Mouse (Mus musculus) forebrain, embryonic 13.5 days (tissue): ENCODE results near the gene Gpr45. TPM values are rescaled to one million over a fixed set of nuclear protein-coding genes. Genes with fewer than 3 reads are reported as not detected.

Source experiments
- ATAC-seq: fragments of 200-750 bp; cut with Nextera tagmentation; 2 replicates; pipeline ENCODE4 v1.8.0; 2017
- H3K27ac ChIP-seq: fragments of 300-500 bp; sonication (generic); 2 replicates; pipeline ENCODE4 v1.5.1; 2015; ENCODE audit warnings: inconsistent platforms, mild to moderate bottlenecking, moderate library complexity
- H3K27me3 ChIP-seq: fragments of 300-500 bp; sonication (generic); 2 replicates; pipeline ENCODE4 v1.6.1; 2015; ENCODE audit warnings: mild to moderate bottlenecking, inconsistent platforms
- H3K36me3 ChIP-seq: fragments of 300-500 bp; sonication (generic); 2 replicates; pipeline ENCODE4 v1.6.1; 2015; ENCODE audit warnings: mild to moderate bottlenecking, inconsistent platforms; ENCODE audit not compliant: poor library complexity, severe bottlenecking
- H3K4me1 ChIP-seq: fragments of 300-500 bp; sonication (generic); 2 replicates; pipeline ENCODE4 v1.6.1; 2015; ENCODE audit warnings: inconsistent platforms
- H3K4me2 ChIP-seq: fragments of 300-500 bp; sonication (generic); 2 replicates; pipeline ENCODE4 v1.6.1; 2015; ENCODE audit warnings: inconsistent platforms, mild to moderate bottlenecking, moderate library complexity
- H3K4me3 ChIP-seq: fragments of 300-500 bp; sonication (generic); 2 replicates; pipeline ENCODE4 v1.5.1; 2015; ENCODE audit warnings: mild to moderate bottlenecking, inconsistent platforms
- H3K9ac ChIP-seq: fragments of 300-500 bp; sonication (generic); 2 replicates; pipeline ENCODE4 v1.6.1; 2015; ENCODE audit warnings: mild to moderate bottlenecking, inconsistent platforms
- H3K9me3 ChIP-seq: fragments of 300-500 bp; sonication (generic); replicated peaks from 2 replicates; pipeline ENCODE4 v1.6.1; 2016; ENCODE audit warnings: inconsistent platforms
- WGBS: fragments of 180-500 bp; shearing (Covaris S2); methylation state at CpG from one replicate; pipeline ENCODE4 v1.1.7; 2015; 5-methylcytosine and 5-hydroxymethylcytosine counted together
- polyA plus RNA-seq: library from polyadenylated mRNA; unstranded; fragments of >200 nt; fragmentation: Nextera tagmentation; extraction: Ambion mirVana; gene quantifications from 2 replicates; pipeline ENCODE4 v1.2.1, GENCODE M21; 2015

Gene Gpr45
- polyA plus RNA-seq: 28.7 and 30.2 TPM in 2 replicates

DNA sequence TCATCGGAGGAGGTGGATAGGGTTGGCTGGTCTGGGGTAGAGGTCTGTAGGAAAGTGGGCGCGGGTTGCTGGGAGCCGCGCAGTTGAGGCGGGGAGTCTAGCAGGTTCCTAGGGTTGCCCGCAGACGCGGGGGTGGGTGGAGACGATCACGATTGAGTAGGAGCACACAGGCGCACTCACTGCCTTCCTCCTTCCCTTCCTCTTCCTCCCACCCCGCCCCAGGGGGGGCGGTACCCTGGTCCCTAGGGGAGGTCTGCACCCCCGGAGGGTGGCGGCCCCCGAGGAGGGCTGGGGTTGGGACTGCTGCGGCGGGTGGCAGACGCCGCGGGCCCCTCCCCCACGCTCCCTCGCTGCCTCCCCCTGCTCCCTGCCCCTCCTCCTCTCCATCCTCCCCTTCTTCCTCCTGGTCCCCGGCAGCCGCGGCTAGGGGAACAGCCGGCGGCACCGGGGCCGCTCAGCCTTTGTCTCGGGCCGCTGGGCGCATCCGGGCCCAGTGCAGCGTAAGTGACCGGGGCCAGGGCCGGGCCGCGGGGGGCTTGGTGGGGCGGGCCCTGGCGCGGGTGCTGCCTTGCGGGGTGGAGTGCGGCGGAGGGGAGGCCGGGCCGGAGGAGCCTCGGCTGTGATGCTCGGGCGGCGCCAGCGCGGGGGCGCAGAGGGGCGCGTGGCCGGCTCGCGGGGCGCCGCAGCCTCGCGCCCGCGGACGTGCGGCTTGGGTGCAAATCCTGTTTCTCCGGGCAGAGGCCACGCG, at the start of gene Gpr45:
Gene Gpr45, plus strand, starts transcription at position 139 of the 748 bp plus-strand sequence.
- H3K4me1 ChIP-seq: peaks cover 13% of the 10 kb centered on the region
- H3K9me3 ChIP-seq: no peaks in the 10 kb centered on the region
- peak; percentile 92 for ATAC-seq
- H3K4me3 ChIP-seq: peak within 1 kb of the TSS; percentile 87
- peak within 1 kb of the TSS; percentile 77 for H3K4me2 ChIP-seq
- peak within 1 kb of the TSS; percentile 92 for H3K27ac ChIP-seq
- WGBS: under 1% methylated on average over 57 of the region's 71 CpGs
- H3K27me3 ChIP-seq: no peaks in the 10 kb centered on the region
- no peaks in the 10 kb centered on the region for H3K36me3 ChIP-seq
- H3K9ac ChIP-seq: peak within 1 kb of the TSS; percentile 98

DNA sequence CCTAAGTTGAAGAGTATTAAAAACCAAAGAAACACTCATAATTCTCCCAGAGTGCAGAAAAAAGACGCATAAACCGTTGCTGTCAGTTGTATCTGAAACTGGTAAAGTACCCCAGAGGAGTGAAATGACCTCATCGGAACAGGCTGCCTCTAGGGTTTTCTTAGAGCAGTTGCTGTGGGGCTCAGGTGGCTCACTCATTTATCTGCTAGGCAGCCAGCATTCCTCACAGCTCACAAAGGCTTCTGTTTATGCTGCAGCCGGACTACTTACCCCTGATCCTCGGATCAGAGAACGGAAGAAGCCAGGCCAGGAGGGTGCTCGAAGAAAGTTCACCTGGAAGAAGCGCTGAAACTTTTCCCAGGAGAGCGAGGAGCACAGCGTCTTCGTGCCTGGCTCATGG, 47.5 kb upstream of the Gpr45 start:
- Histone ChIP-seq H3K27me3 (no peaks in the 10 kb centered on the region), H3K9me3 (no peaks in the 10 kb centered on the region), H3K4me1 (no peaks in the 10 kb centered on the region), H3K4me2 (no peak overlapping the region), H3K36me3 (peaks cover 38% of the 10 kb centered on the region), H3K4me3 (no peak overlapping the region), H3K9ac (no peak overlapping the region), H3K27ac (no peak overlapping the region)
- ATAC-seq: no peak
- WGBS: 85% methylated on average over 11 of the region's 11 CpGs

DNA sequence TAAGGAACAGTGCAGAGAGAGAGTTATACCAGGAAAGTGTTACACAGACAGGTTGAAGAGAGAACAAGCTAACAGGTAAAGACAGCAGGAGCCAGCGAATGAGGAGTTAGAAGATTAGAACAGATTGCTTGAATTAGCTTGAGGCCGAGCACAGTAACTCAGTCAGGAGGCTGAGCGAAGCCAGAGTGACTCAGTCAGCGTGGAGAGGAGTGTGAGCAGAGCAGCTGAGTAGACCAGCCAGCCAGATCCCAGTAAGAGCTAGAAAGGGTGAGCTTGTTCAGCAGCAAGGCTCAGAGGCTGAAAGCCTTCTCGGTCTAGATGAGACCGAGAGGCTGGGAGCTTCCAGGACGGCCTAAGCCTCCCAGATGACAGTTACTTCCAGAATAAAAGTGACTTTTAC, 46.0 kb upstream of the Gpr45 start:
- Histone ChIP-seq H3K36me3 (peaks cover 23% of the 10 kb centered on the region), H3K27me3 (no peaks in the 10 kb centered on the region), H3K4me2 (no peak overlapping the region), H3K4me1 (peaks cover 4% of the 10 kb centered on the region; the same call in 1 of the 2 replicates), H3K9ac (no peak overlapping the region), H3K9me3 (no peaks in the 10 kb centered on the region), H3K4me3 (no peak overlapping the region), H3K27ac (no peak overlapping the region)
- 77% methylated on average over 7 of the region's 7 CpGs for WGBS
- no peak for ATAC-seq

DNA sequence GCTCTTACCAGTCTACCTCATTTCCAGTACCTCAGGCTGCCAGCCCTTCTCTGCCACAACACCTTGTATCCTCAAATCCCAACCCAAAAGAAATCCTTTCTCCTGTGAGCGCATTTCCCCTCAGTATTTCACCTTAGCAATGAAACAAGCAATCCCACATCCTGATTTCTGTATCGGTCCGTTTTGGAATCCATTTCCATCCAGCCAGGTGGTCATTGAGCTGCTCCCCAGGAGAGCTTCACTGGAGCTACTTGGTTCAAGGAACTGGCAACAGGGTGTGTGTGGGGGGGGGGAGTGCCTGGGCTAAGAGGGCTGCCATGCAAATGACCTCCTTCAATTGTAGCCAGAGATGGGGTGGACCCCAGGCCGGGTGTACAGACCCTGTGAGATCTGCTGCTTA, 45.5 kb upstream of the Gpr45 start:
- Histone ChIP-seq H3K9ac (no peak overlapping the region), H3K4me2 (no peak overlapping the region), H3K9me3 (no peaks in the 10 kb centered on the region), H3K4me1 (peaks cover 4% of the 10 kb centered on the region; the same call in 1 of the 2 replicates), H3K27ac (no peak overlapping the region), H3K27me3 (no peaks in the 10 kb centered on the region), H3K4me3 (no peak overlapping the region), H3K36me3 (peaks cover 23% of the 10 kb centered on the region)
- 48% methylated on average over 4 of the region's 4 CpGs for WGBS
- ATAC-seq: no peak

DNA sequence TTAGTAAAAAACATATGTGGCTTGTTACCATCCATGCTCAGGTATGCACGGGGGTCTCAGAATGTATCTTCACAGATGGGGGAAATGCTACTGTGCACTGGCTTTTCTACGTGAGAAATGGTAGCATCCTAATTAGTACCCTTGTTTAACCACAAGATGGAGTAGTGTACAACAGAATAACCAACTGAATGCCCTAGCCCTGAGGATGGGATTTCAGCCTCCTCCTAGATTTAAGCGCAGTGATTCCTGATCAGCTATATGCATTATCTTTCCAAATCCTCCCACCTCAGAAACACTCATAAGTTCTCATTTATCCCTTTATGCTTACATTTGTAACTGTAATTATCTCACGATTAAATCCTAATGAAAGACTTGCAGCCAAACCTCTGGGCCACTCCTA, 37.6 kb upstream of the Gpr45 start:
- WGBS: 10% methylated on average over 4 of the region's 4 CpGs
- peak; percentile 92 for ATAC-seq

DNA sequence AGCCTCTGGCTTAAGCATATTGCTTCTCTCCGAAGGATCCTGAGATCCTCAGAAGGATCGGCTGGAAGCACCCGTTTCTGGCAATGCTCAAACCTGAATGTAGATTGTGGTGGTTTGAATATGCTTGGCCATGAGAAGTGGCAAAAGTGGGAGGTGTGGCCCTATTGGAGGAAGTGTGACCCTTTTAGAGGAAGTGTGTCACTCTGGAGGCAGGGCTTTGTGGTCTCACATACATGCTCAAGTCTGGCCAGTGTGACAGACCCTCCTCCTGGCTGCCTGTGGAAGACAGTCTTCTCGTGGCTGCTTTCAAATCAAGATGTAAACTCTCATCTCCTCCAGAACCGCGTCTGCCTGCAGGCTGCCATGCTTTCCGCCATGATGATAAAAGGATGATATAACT, 36.0 kb upstream of the Gpr45 start:
- no peaks in the 10 kb centered on the region for H3K27me3 ChIP-seq
- no peaks in the 10 kb centered on the region for H3K36me3 ChIP-seq
- no peak overlapping the region for H3K4me2 ChIP-seq
- no peak for ATAC-seq
- no peak overlapping the region for H3K9ac ChIP-seq
- no peak overlapping the region for H3K4me3 ChIP-seq
- H3K27ac ChIP-seq: no peak overlapping the region
- no peaks in the 10 kb centered on the region for H3K4me1 ChIP-seq
- H3K9me3 ChIP-seq: no peaks in the 10 kb centered on the region
- 89% methylated on average over 7 of the region's 7 CpGs for WGBS

More for the DNA sequence above, 37.6 kb upstream of the Gpr45 start:
- H3K9ac ChIP-seq: no peak overlapping the region
- H3K9me3 ChIP-seq: no peaks in the 10 kb centered on the region
- H3K4me2 ChIP-seq: no peak overlapping the region
- H3K27ac ChIP-seq: no peak overlapping the region
- H3K4me1 ChIP-seq: peaks cover 4% of the 10 kb centered on the region; the same call in 1 of the 2 replicates
- no peaks in the 10 kb centered on the region for H3K27me3 ChIP-seq
- H3K36me3 ChIP-seq: no peaks in the 10 kb centered on the region
- no peak overlapping the region for H3K4me3 ChIP-seq

DNA sequence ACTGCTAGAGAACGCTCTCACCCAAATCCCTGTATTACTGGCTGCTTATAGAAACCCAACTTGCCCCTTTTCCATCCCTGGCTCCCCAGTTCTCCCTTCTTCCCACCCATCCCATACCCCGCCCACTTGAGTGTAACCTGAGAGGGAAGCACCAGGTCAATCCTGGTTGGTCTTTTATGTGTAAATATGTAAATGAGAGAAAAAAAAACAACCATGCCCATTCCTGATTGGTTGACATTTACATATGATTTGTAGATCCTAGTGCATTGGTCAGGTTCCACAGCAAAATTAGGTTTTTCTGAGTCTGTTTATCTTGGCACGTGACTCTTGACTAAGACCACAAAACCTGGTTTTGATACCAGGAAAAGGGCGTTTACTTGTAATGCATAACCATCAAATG, 34.8 kb upstream of the Gpr45 start:
- Histone ChIP-seq H3K4me1 (no peaks in the 10 kb centered on the region), H3K27ac (no peak overlapping the region), H3K9ac (no peak overlapping the region), H3K4me3 (no peak overlapping the region), H3K36me3 (no peaks in the 10 kb centered on the region), H3K4me2 (peak overlapping the region; percentile 1; the same call in 1 of the 2 replicates), H3K9me3 (no peaks in the 10 kb centered on the region), H3K27me3 (no peaks in the 10 kb centered on the region)
- ATAC-seq: no peak; the same call in 1 of the 2 replicates
- 18% methylated on average over 4 of the region's 4 CpGs for WGBS

DNA sequence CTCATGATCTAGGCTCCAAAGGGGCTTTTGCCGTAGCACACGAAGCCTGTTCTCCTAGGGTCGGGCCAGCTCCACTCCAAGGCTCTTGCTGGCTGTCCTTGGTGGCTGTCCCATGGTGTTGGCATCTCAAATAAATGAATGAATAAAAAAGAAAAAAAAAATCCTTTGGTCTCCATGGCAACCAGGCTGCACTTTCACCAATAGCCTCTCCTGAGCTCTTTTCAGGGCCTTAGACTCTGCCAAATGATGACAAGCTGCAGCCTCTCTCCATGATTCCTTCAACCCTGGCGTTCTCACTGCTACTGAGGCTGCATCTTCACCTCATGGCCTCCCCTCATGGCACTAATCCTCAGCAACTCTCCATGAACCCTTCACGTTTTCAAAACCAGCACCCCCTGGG, 28.7 kb upstream of the Gpr45 start:
- no peak overlapping the region for H3K9ac ChIP-seq
- 0 out of 2 replicates have a peak, but pooled peaks have one; percentile 36 for ATAC-seq
- 19% methylated on average over 5 of the region's 5 CpGs for WGBS

DNA sequence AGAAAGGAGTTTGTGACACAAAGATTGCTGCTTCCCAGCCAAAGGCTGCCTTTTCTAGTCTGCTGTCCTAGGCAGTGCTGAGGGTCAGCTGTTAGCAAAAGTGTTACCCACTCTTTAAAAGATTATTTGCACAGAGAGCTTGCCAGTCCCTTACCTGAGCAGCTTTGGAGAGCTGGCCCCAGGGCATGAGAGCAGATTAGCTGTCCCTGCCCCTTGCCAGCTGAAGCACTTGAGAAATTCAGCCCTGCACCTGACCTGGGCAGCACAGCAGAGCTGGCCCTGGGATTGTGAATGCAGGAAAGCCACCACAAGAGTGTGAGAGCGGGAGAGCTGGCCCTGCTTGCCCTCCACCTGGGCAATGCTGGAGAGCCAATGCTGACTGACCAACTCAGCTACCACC, 19.1 kb upstream of the Gpr45 start:
- Histone ChIP-seq H3K27ac (no peak overlapping the region), H3K27me3 (no peaks in the 10 kb centered on the region), H3K36me3 (no peaks in the 10 kb centered on the region), H3K9me3 (no peaks in the 10 kb centered on the region), H3K4me2 (no peak overlapping the region), H3K4me1 (no peaks in the 10 kb centered on the region), H3K4me3 (no peak overlapping the region), H3K9ac (no peak overlapping the region)
- no peak for ATAC-seq
- 96% methylated on average over 1 of the region's 1 CpGs for WGBS

More for the DNA sequence above, 28.7 kb upstream of the Gpr45 start:
- Histone ChIP-seq H3K9me3 (no peaks in the 10 kb centered on the region), H3K4me1 (peaks cover 8% of the 10 kb centered on the region; the same call in 1 of the 2 replicates), H3K4me2 (no peak overlapping the region), H3K4me3 (no peak overlapping the region), H3K27me3 (no peaks in the 10 kb centered on the region), H3K27ac (no peak overlapping the region), H3K36me3 (no peaks in the 10 kb centered on the region)

DNA sequence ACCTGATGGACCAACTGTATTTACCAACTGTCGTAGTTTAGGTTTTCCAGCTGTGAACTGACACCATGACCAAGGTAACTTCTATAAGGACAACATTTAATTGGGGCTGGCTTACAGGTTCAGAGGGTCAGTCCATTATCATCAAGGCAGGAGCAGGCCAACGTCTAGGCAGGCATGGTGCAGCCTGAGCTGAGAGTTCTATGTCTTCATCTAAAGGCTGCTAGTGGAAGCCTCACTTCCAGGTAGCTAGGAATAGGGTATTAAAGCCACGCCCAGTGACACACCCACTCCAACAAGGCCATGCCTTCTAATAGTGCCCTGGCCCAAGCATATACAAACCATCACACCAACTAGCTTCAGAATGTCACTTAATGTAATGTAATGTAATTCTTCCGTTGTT, 4.2 kb upstream of the Gpr45 start:
- H3K4me3 ChIP-seq: no peak overlapping the region
- H3K9ac ChIP-seq: no peak overlapping the region
- H3K4me1 ChIP-seq: peaks cover 9% of the 10 kb centered on the region
- H3K36me3 ChIP-seq: no peaks in the 10 kb centered on the region
- no peaks in the 10 kb centered on the region for H3K9me3 ChIP-seq
- no peaks in the 10 kb centered on the region for H3K27me3 ChIP-seq
- 78% methylated on average over 4 of the region's 4 CpGs for WGBS
- no peak for ATAC-seq
- no peak overlapping the region for H3K4me2 ChIP-seq
- H3K27ac ChIP-seq: no peak overlapping the region

DNA sequence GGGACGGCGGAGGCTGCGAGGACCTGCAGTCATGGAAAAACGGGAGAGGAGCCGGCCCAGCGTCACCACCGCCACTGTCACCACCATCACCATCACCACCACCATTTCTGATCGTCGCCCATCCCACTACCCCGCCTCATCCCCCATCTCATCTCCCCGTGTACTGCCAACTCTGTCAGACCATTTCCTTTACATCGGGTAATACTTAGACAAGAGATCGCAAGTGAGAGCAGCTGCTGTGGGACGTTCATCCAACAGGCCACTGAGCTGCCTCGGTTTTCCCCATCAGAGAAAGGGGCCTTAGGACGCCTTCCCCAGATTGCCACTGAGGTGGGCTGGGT, 780 bp downstream of the Gpr45 start:
- ATAC-seq: peak; percentile 64
- H3K4me2 ChIP-seq: peak overlapping the region; percentile 77
- no peaks in the 10 kb centered on the region for H3K27me3 ChIP-seq

DNA sequence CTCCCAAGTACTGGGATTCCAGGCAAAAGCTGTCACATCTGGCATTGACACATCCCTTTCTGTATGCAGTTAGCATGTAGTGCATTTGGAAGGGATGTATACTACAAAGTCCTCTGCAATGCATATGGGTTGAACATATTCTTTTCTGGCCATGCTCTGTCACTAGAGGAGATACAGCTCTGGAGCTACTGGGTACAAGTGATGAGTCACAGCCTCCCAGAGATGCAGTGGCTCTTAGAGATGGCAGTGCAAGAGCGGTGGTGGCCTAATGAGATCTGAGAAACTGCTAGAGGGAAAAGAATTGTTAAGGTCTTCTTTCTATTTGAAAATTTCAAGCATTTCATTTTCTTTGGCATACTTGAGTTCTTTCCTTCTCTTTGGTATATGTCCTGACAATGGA, 4.2 kb downstream of the Gpr45 start:
- WGBS: 94% methylated on average over 1 of the region's 1 CpGs
- no peaks in the 10 kb centered on the region for H3K9me3 ChIP-seq
- ATAC-seq: no peak
- peaks cover 13% of the 10 kb centered on the region for H3K4me1 ChIP-seq
- H3K4me2 ChIP-seq: no peak overlapping the region
- H3K9ac ChIP-seq: no peak overlapping the region
- no peak overlapping the region for H3K4me3 ChIP-seq
- no peak overlapping the region for H3K27ac ChIP-seq
- no peaks in the 10 kb centered on the region for H3K36me3 ChIP-seq
- H3K27me3 ChIP-seq: no peaks in the 10 kb centered on the region

More for the DNA sequence above, 780 bp downstream of the Gpr45 start:
- H3K9ac ChIP-seq: peak overlapping the region; percentile 98
- H3K4me3 ChIP-seq: peak overlapping the region; percentile 87
- H3K36me3 ChIP-seq: no peaks in the 10 kb centered on the region
- peak overlapping the region; percentile 92 for H3K27ac ChIP-seq
- H3K9me3 ChIP-seq: no peaks in the 10 kb centered on the region
- 2% methylated on average over 16 of the region's 16 CpGs for WGBS
- H3K4me1 ChIP-seq: peaks cover 13% of the 10 kb centered on the region
